Mouse (Mus musculus) neural tube, embryonic 11.5 days (tissue): ENCODE measurements around the gene Zfp872. TPM values are rescaled to one million over a fixed set of nuclear protein-coding genes. Genes with fewer than 3 reads are reported as not detected.

Experiments used
- ATAC-seq: fragments of 200-750 bp; cut with Nextera tagmentation; 2 replicates; pipeline ENCODE4 v1.8.0; 2017; ENCODE audit warnings: moderate number of reproducible peaks, mild to moderate bottlenecking, moderate TSS enrichment, moderate library complexity; ENCODE audit not compliant: insufficient read depth, low FRiP score, low TSS enrichment
- DNase-seq: peaks from one replicate; pipeline ENCODE4 v3.0.0-alpha.2; 2015; ENCODE audit warnings: low spot score
- H3K27ac ChIP-seq: fragments of 300-500 bp; sonication (generic); 2 replicates; pipeline ENCODE4 v1.5.1; 2014; ENCODE audit warnings: low read depth, mild to moderate bottlenecking, low read length
- H3K27me3 ChIP-seq: fragments of 300-500 bp; sonication (generic); 2 replicates; pipeline ENCODE4 v1.6.1; 2014; ENCODE audit warnings: mild to moderate bottlenecking, low read length, mixed read lengths; ENCODE audit not compliant: control insufficient read depth, insufficient read depth
- H3K36me3 ChIP-seq: fragments of 300-500 bp; sonication (generic); 2 replicates; pipeline ENCODE4 v1.6.1; 2014; ENCODE audit warnings: mild to moderate bottlenecking, low read length, moderate library complexity, mixed read lengths; ENCODE audit not compliant: control insufficient read depth, insufficient read depth
- H3K4me1 ChIP-seq: fragments of 300-500 bp; sonication (generic); 2 replicates; pipeline ENCODE4 v1.6.1; 2014; ENCODE audit warnings: low read length, mixed read lengths; ENCODE audit not compliant: control insufficient read depth, insufficient read depth
- H3K4me2 ChIP-seq: fragments of 300-500 bp; sonication (generic); 2 replicates; pipeline ENCODE4 v1.6.1; 2014; ENCODE audit warnings: low read depth, mild to moderate bottlenecking, moderate library complexity
- H3K4me3 ChIP-seq: fragments of 300-500 bp; sonication (generic); 2 replicates; pipeline ENCODE4 v1.5.1; 2014; ENCODE audit warnings: low read depth, low read length
- H3K9ac ChIP-seq: fragments of 300-500 bp; sonication (generic); 2 replicates; pipeline ENCODE4 v1.6.1; 2014; ENCODE audit warnings: mild to moderate bottlenecking, low read length
- H3K9me3 ChIP-seq: fragments of 300-500 bp; sonication (generic); 2 replicates; pipeline ENCODE4 v1.6.1; 2016; ENCODE audit warnings: low read length; ENCODE audit not compliant: control insufficient read depth
- WGBS: fragments of 180-500 bp; shearing (Covaris S2); extraction: QIAGEN DNeasy Blood & Tissue Kit; methylation state at CpG from one replicate; pipeline ENCODE4 v1.1.7; 2014; 5-methylcytosine and 5-hydroxymethylcytosine counted together
- polyA plus RNA-seq: library from polyadenylated mRNA; unstranded; fragments of >200 nt; fragmentation: Nextera tagmentation; extraction: Ambion mirVana; gene quantifications from 2 replicates; pipeline ENCODE4 v1.2.1, GENCODE M21; 2014

Gene Zfp872
- polyA plus RNA-seq, 1 experiment from 2014 or later = 0.15 TPM

- Histone ChIP-seq H3K9ac (no peak overlapping the region), H3K9me3 (no peaks in the 10 kb centered on the region), H3K27me3 (no peaks in the 10 kb centered on the region), H3K27ac (no peak overlapping the region), H3K4me1 (peaks cover 6% of the 10 kb centered on the region; the same call in 1 of the 2 replicates), H3K36me3 (no peaks in the 10 kb centered on the region), H3K4me3 (no peak overlapping the region), H3K4me2 (no peak overlapping the region)
- ATAC-seq = no peak
- no peak for DNase-seq
- WGBS = 89% methylated on average over 3 of the region's 3 CpGs
Observed at GRCm38 (mm10) chr9:22153810-22154209, 34.1 kb upstream of the Zfp872 start.

- no peaks in the 10 kb centered on the region for H3K36me3 ChIP-seq
- peak; percentile 61 for DNase-seq
- H3K9ac ChIP-seq = no peak overlapping the region
- H3K27me3 ChIP-seq = no peaks in the 10 kb centered on the region
- H3K27ac ChIP-seq = no peak overlapping the region
- no peak overlapping the region for H3K4me3 ChIP-seq
- no peaks in the 10 kb centered on the region for H3K9me3 ChIP-seq
- peaks cover 6% of the 10 kb centered on the region; the same call in 1 of the 2 replicates for H3K4me1 ChIP-seq
- WGBS = 24% methylated on average over 10 of the region's 10 CpGs
- no peak overlapping the region for H3K4me2 ChIP-seq
- ATAC-seq = no peak
Observed at GRCm38 (mm10) chr9:22155614-22156013, 32.3 kb upstream of the Zfp872 start.

- ATAC-seq (peak; percentile 98), DNase-seq (peak; percentile 99)
- WGBS = under 1% methylated on average over 65 of the region's 65 CpGs
- peaks cover 6% of the 10 kb centered on the region; the same call in 1 of the 2 replicates for H3K4me1 ChIP-seq
- H3K27me3 ChIP-seq = no peaks in the 10 kb centered on the region
- H3K27ac ChIP-seq = peak within 1 kb of the TSS; percentile 65; the same call in 1 of the 2 replicates
- no peaks in the 10 kb centered on the region for H3K9me3 ChIP-seq
- peak within 1 kb of the TSS; percentile 63 for H3K4me3 ChIP-seq
- H3K9ac ChIP-seq = peak within 1 kb of the TSS; percentile 78
- no peaks in the 10 kb centered on the region for H3K36me3 ChIP-seq
- peak within 1 kb of the TSS; percentile 48 for H3K4me2 ChIP-seq
Observed at GRCm38 (mm10) chr9:22156497-22157245, 31.2 kb upstream of the Zfp872 start, which contains the start of gene Pigyl. Gene Pigyl, plus strand, starts transcription at chr9:22156846.

DNA sequence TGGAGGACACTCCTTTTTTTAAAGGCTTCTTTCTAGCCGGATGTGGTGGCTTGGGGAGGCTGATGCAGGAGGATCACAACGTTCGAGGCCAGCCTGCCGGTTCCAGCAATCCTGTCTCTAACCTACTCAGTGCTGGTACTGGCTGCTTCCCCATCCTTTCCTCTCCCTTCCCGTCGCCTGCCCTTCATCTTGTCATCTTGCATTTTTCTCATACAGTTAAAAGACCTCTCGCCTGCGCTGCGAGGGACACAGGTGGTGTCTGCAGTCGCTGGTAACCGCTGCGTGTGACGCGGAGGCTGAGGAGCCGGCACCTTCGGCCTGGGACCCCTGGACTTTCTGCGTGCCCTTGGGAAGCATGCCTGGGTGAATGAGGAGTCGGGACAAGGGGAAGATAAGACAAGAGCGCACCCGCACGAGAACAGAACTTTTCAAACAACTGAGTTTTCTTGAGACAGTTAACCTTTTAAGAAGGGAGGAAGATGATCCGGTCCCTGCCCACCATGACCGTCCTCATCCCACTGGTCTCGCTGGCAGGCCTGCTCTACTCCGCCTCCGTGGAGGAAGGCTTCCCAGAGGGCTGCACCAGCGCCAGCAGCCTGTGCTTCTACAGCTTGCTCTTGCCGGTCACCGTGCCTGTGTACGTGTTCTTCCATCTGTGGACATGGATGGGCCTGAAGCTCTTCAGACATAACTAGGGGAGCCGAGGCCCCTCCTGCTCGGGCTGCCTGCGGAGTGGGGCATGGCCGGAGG is 30.2 kb upstream of the Zfp872 start:
- H3K4me1 ChIP-seq = peaks cover 6% of the 10 kb centered on the region; the same call in 1 of the 2 replicates
- ATAC-seq = no peak
- no peaks in the 10 kb centered on the region for H3K27me3 ChIP-seq
- peak overlapping the region; percentile 78 for H3K9ac ChIP-seq
- no peaks in the 10 kb centered on the region for H3K36me3 ChIP-seq
- no peaks in the 10 kb centered on the region for H3K9me3 ChIP-seq
- 65% methylated on average over 34 of the region's 34 CpGs for WGBS
- no peak for DNase-seq
- H3K4me3 ChIP-seq = peak overlapping the region; percentile 63
- H3K27ac ChIP-seq = no peak overlapping the region
- peak overlapping the region; percentile 48 for H3K4me2 ChIP-seq

GRCm38 (mm10) chr9:22161299-22161698 is 26.6 kb upstream of the Zfp872 start:
- 48% methylated on average over 6 of the region's 6 CpGs for WGBS
- no peak overlapping the region for H3K27ac ChIP-seq
- ATAC-seq = no peak

GRCm38 (mm10) chr9:22162305-22162704 is 25.6 kb upstream of the Zfp872 start:
- no peaks in the 10 kb centered on the region for H3K27me3 ChIP-seq
- H3K4me3 ChIP-seq = no peak overlapping the region
- no peak overlapping the region for H3K4me2 ChIP-seq
- ATAC-seq (no peak), DNase-seq (no peak)
- no peak overlapping the region for H3K9ac ChIP-seq
- no peaks in the 10 kb centered on the region for H3K9me3 ChIP-seq
- no peak overlapping the region for H3K27ac ChIP-seq
- 84% methylated on average over 9 of the region's 9 CpGs for WGBS
- H3K36me3 ChIP-seq = no peaks in the 10 kb centered on the region
- peaks cover 6% of the 10 kb centered on the region; the same call in 1 of the 2 replicates for H3K4me1 ChIP-seq

More at GRCm38 (mm10) chr9:22161299-22161698, 26.6 kb upstream of the Zfp872 start:
- Histone ChIP-seq H3K4me1 (peaks cover 6% of the 10 kb centered on the region; the same call in 1 of the 2 replicates), H3K9ac (no peak overlapping the region), H3K4me3 (no peak overlapping the region), H3K9me3 (no peaks in the 10 kb centered on the region), H3K4me2 (no peak overlapping the region), H3K36me3 (no peaks in the 10 kb centered on the region), H3K27me3 (no peaks in the 10 kb centered on the region)
- DNase-seq = no peak

- ATAC-seq = no peak
- no peak overlapping the region for H3K27ac ChIP-seq
Observed at GRCm38 (mm10) chr9:22162912-22163311, 25.0 kb upstream of the Zfp872 start.

DNA sequence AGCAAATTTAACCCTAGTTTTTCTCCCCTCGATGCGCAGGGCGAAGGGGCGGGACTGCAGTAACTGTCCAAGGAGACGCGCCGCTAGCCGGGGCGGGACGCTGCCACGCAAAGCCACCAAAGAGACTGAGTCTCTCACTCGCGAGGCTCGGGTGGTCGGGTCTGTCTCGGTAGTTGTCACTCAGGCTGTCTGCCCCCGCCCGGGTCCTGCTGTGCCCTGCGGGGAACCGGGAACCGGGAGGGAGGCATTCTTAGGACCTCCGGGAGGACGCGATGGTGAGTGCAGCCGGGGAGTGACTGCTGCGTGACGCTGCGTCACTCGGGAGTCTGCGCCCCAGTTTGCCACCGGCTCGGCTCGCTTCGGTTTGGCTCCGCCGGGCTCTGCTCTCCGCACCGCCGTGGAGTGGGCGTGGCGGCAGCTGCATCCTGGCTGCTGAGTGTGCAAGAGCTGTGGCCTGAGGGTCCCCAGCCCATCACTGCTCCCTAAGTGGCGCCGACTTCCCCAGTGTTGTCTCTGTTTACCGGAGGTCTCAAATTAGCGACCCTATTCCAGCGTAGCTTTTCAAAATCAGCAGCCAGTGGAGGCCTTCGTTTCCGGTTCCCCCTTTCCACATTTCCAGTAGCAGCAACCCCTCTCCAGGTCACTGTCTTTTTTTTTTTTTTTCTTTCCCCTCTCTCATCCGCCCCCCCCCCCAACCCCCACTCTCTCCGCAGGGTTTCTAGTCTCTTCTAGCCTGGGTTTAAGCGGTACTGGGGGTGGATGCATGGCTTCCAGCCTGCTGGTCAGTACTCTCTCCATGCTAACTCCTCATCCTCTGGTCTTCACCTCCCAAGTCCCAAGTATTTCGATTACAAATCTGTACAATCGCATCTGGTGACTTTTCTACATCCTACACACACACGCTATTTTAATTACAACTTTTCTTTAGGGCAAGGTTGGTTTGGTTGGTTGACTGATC is 22.9 kb upstream of the Zfp872 start:
- Histone ChIP-seq H3K4me3 (peak overlapping the region; percentile 61), H3K4me2 (peak overlapping the region; percentile 98), H3K36me3 (no peaks in the 10 kb centered on the region), H3K9me3 (no peaks in the 10 kb centered on the region), H3K27me3 (no peaks in the 10 kb centered on the region), H3K9ac (peak overlapping the region; percentile 70), H3K4me1 (no peaks in the 10 kb centered on the region), H3K27ac (no peak overlapping the region)
- ATAC-seq (peak; percentile 73), DNase-seq (peak; percentile 75)
- 2% methylated on average over 53 of the region's 54 CpGs for WGBS

More at GRCm38 (mm10) chr9:22162912-22163311, 25.0 kb upstream of the Zfp872 start:
- Histone ChIP-seq H3K36me3 (no peaks in the 10 kb centered on the region), H3K4me1 (no peaks in the 10 kb centered on the region), H3K4me3 (no peak overlapping the region), H3K9ac (no peak overlapping the region), H3K4me2 (no peak overlapping the region), H3K27me3 (no peaks in the 10 kb centered on the region), H3K9me3 (no peaks in the 10 kb centered on the region)
- DNase-seq = no peak
- WGBS = 88% methylated on average over 7 of the region's 7 CpGs
